Mouse (Mus musculus): ENCODE data around the gene Hoxa9. TPM values are rescaled to one million over a fixed set of nuclear protein-coding genes. Genes with fewer than 3 reads are reported as not detected.

The Hoxa9 gene
- polyA plus RNA-seq, 1 experiment from 2014 or later = 0.17 TPM

MicroRNAs within 50 kb of the gene (microRNA counts, 519-probe panel; counts per million panel counts)
- 209 counts per million, percentile 61 among the panel's probes with 10 or more counts for microRNA mmu-miR-196b

Small RNA genes lying within 50 kb of the gene (microRNA-seq; reads per million reads assigned to microRNA genes)
- gene Mir196b = 189 reads per million, percentile 62 among the genes with 10 or more reads in this experiment

Other genes starting within 250 kb of the Hoxa9 start
- 16.8 and 18.3 TPM in 2 replicates for gene Skap2, start 218.5 kb downstream of the Hoxa9 start, polyA plus RNA-seq (2015; fragmentation: Nextera tagmentation; extraction: Ambion mirVana)
- gene Hoxa1, start 72.8 kb downstream of the Hoxa9 start, polyA plus RNA-seq (2015; fragmentation: Nextera tagmentation; extraction: Ambion mirVana) = 0.97 and 1.6 TPM in 2 replicates
- gene Hoxa2, start 66.3 kb downstream of the Hoxa9 start, polyA plus RNA-seq (2015; fragmentation: Nextera tagmentation; extraction: Ambion mirVana) = 1.5 and 2.5 TPM in 2 replicates
- gene 5730596B20Rik, start 53.6 kb downstream of the Hoxa9 start, polyA plus RNA-seq (2015; fragmentation: Nextera tagmentation; extraction: Ambion mirVana) = 0.15 and 0.33 TPM in 2 replicates
- gene Hoxa4, start 39.3 kb downstream of the Hoxa9 start, polyA plus RNA-seq (2015; fragmentation: Nextera tagmentation; extraction: Ambion mirVana) = 0.71 and 0.74 TPM in 2 replicates
- gene Hoxa5, start 26.5 kb downstream of the Hoxa9 start, polyA plus RNA-seq (2015; fragmentation: Nextera tagmentation; extraction: Ambion mirVana) = 3.6 and 5.9 TPM in 2 replicates
- gene Hoxa6, start 22.4 kb downstream of the Hoxa9 start, polyA plus RNA-seq (2015; fragmentation: Nextera tagmentation; extraction: Ambion mirVana) = 0.40 TPM in 1 of 2 replicates, not detected in the other
- 0.99 and 1.2 TPM in 2 replicates for gene Hoxa3, start 17.8 kb downstream of the Hoxa9 start, polyA plus RNA-seq (2015; fragmentation: Nextera tagmentation; extraction: Ambion mirVana)
- gene Gm28308, start 17.8 kb downstream of the Hoxa9 start, polyA plus RNA-seq (2015; fragmentation: Nextera tagmentation; extraction: Ambion mirVana) = not detected in 2 replicates
- 0.46 and 0.59 TPM in 2 replicates for gene Hoxa7, start 9.2 kb downstream of the Hoxa9 start, polyA plus RNA-seq (2015; fragmentation: Nextera tagmentation; extraction: Ambion mirVana)
- 0.09 TPM in 1 of 2 replicates, not detected in the other for gene Hoxa10, start 9.8 kb upstream of the Hoxa9 start, polyA plus RNA-seq (2015; fragmentation: Nextera tagmentation; extraction: Ambion mirVana)
- gene Hoxa11, start 14.7 kb upstream of the Hoxa9 start, polyA plus RNA-seq (2015; fragmentation: Nextera tagmentation; extraction: Ambion mirVana) = not detected in 2 replicates
- not detected in 2 replicates for gene Hoxa13, start 29.8 kb upstream of the Hoxa9 start, polyA plus RNA-seq (2015; fragmentation: Nextera tagmentation; extraction: Ambion mirVana)
- not detected in 2 replicates for gene Evx1, start 82.4 kb upstream of the Hoxa9 start, polyA plus RNA-seq (2015; fragmentation: Nextera tagmentation; extraction: Ambion mirVana)

Data from heart, embryonic 13.5 days (tissue).